Mouse (Mus musculus): Measurements from ENCODE around the gene Slit3. TPM values are rescaled to one million over a fixed set of nuclear protein-coding genes. Genes with fewer than 3 reads are reported as not detected.

Slit3 gene
- polyA plus RNA-seq, 1 experiment from 2014 or later = 14.2 TPM

GRCm38 (mm10) chr11:35224025-35224424 lies 103.0 kb downstream of the Slit3 start:
- peak; percentile 9 for DNase-seq (ENCODE audit: low spot score)
- no peak for ATAC-seq
- 26% methylated on average over 4 of the region's 4 CpGs for WGBS

GRCm38 (mm10) chr11:35231361-35232090 lies 110.5 kb downstream of the Slit3 start:
- ATAC-seq (no peak), DNase-seq (ENCODE audit: low spot score) (no peak)
- Histone ChIP-seq H3K36me3 (ENCODE audit: insufficient read depth, low read length) (no peaks in the 10 kb centered on the region), H3K27me3 (replicated peaks; ENCODE audit: insufficient read depth, low read length) (no peaks in the 10 kb centered on the region), H3K4me2 (replicated peaks; ENCODE audit: low read depth, low read length) (no peak overlapping the region), H3K9ac (replicated peaks; ENCODE audit: low read depth) (no peak overlapping the region), H3K9me3 (ENCODE audit: low read length) (no peaks in the 10 kb centered on the region), H3K27ac (ENCODE audit: low read length) (no peak overlapping the region), H3K4me1 (ENCODE audit: insufficient read depth, low read depth, low read length) (no peaks in the 10 kb centered on the region), H3K4me3 (ENCODE audit: low read depth, low read length) (no peak overlapping the region)
- TF ChIP-seq EP300 (IDR thresholded peaks at IDR 0.05) (no peak), CTCF (IDR thresholded peaks at IDR 0.05) (no peak)
- WGBS = 73% methylated on average over 10 of the region's 10 CpGs

More at GRCm38 (mm10) chr11:35224025-35224424, 103.0 kb downstream of the Slit3 start:
- TF ChIP-seq EP300 (IDR thresholded peaks at IDR 0.05) (no peak), CTCF (IDR thresholded peaks at IDR 0.05) (no peak)
- no peaks in the 10 kb centered on the region for H3K27me3 ChIP-seq (replicated peaks; ENCODE audit: insufficient read depth, low read length)
- no peak overlapping the region for H3K4me2 ChIP-seq (replicated peaks; ENCODE audit: low read depth, low read length)
- H3K9ac ChIP-seq (replicated peaks; ENCODE audit: low read depth) = no peak overlapping the region
- no peaks in the 10 kb centered on the region for H3K36me3 ChIP-seq (ENCODE audit: insufficient read depth, low read length)
- H3K27ac ChIP-seq (ENCODE audit: low read length) = no peak overlapping the region
- no peak overlapping the region for H3K4me3 ChIP-seq (ENCODE audit: low read depth, low read length)
- H3K4me1 ChIP-seq (ENCODE audit: insufficient read depth, low read depth, low read length) = no peaks in the 10 kb centered on the region
- H3K9me3 ChIP-seq (ENCODE audit: low read length) = no peaks in the 10 kb centered on the region

- H3K4me2 ChIP-seq (replicated peaks; ENCODE audit: low read depth, low read length) = no peak overlapping the region
- no peak overlapping the region for H3K4me3 ChIP-seq (ENCODE audit: low read depth, low read length)
- H3K9ac ChIP-seq (replicated peaks; ENCODE audit: low read depth) = no peak overlapping the region
- H3K9me3 ChIP-seq (ENCODE audit: low read length) = no peaks in the 10 kb centered on the region
- DNase-seq (ENCODE audit: low spot score) = no peak
- no peak for TF ChIP-seq CTCF (IDR thresholded peaks at IDR 0.05)
- TF ChIP-seq EP300 (IDR thresholded peaks at IDR 0.05) = no peak
- ATAC-seq = no peak
- no peaks in the 10 kb centered on the region for H3K27me3 ChIP-seq (replicated peaks; ENCODE audit: insufficient read depth, low read length)
- no peaks in the 10 kb centered on the region for H3K4me1 ChIP-seq (ENCODE audit: insufficient read depth, low read depth, low read length)
- no peaks in the 10 kb centered on the region for H3K36me3 ChIP-seq (ENCODE audit: insufficient read depth, low read length)
- no peak overlapping the region for H3K27ac ChIP-seq (ENCODE audit: low read length)
- 78% methylated on average over 4 of the region's 4 CpGs for WGBS
Measured at GRCm38 (mm10) chr11:35232321-35232720, 111.3 kb downstream of the Slit3 start.

- TF ChIP-seq EP300 (IDR thresholded peaks at IDR 0.05) = no peak
- TF ChIP-seq CTCF (IDR thresholded peaks at IDR 0.05) = no peak
- DNase-seq (ENCODE audit: low spot score) = no peak
- Histone ChIP-seq H3K36me3 (ENCODE audit: insufficient read depth, low read length) (no peaks in the 10 kb centered on the region), H3K4me2 (replicated peaks; ENCODE audit: low read depth, low read length) (no peak overlapping the region), H3K9ac (replicated peaks; ENCODE audit: low read depth) (no peak overlapping the region), H3K27ac (ENCODE audit: low read length) (no peak overlapping the region), H3K4me1 (ENCODE audit: insufficient read depth, low read depth, low read length) (no peaks in the 10 kb centered on the region), H3K4me3 (ENCODE audit: low read depth, low read length) (no peak overlapping the region), H3K9me3 (ENCODE audit: low read length) (no peaks in the 10 kb centered on the region), H3K27me3 (replicated peaks; ENCODE audit: insufficient read depth, low read length) (no peaks in the 10 kb centered on the region)
- WGBS = 94% methylated on average over 7 of the region's 7 CpGs
- ATAC-seq = no peak
Measured at GRCm38 (mm10) chr11:35241379-35241778, 120.4 kb downstream of the Slit3 start.

GRCm38 (mm10) chr11:35243597-35243996 lies 122.6 kb downstream of the Slit3 start:
- DNase-seq (ENCODE audit: low spot score) = no peak

GRCm38 (mm10) chr11:35244526-35244925 lies 123.5 kb downstream of the Slit3 start:
- no peak overlapping the region for H3K9ac ChIP-seq (replicated peaks; ENCODE audit: low read depth)
- ATAC-seq = no peak
- 78% methylated on average over 7 of the region's 7 CpGs for WGBS
- no peak for DNase-seq (ENCODE audit: low spot score)
- H3K36me3 ChIP-seq (ENCODE audit: insufficient read depth, low read length) = no peaks in the 10 kb centered on the region
- no peak overlapping the region for H3K27ac ChIP-seq (ENCODE audit: low read length)
- H3K4me1 ChIP-seq (ENCODE audit: insufficient read depth, low read depth, low read length) = no peaks in the 10 kb centered on the region
- H3K9me3 ChIP-seq (ENCODE audit: low read length) = no peaks in the 10 kb centered on the region
- no peak overlapping the region for H3K4me3 ChIP-seq (ENCODE audit: low read depth, low read length)
- no peaks in the 10 kb centered on the region for H3K27me3 ChIP-seq (replicated peaks; ENCODE audit: insufficient read depth, low read length)
- H3K4me2 ChIP-seq (replicated peaks; ENCODE audit: low read depth, low read length) = no peak overlapping the region
- TF ChIP-seq EP300 (IDR thresholded peaks at IDR 0.05) (no peak), CTCF (IDR thresholded peaks at IDR 0.05) (no peak)

More at GRCm38 (mm10) chr11:35243597-35243996, 122.6 kb downstream of the Slit3 start:
- Histone ChIP-seq H3K36me3 (ENCODE audit: insufficient read depth, low read length) (no peaks in the 10 kb centered on the region), H3K9me3 (ENCODE audit: low read length) (no peaks in the 10 kb centered on the region), H3K9ac (replicated peaks; ENCODE audit: low read depth) (no peak overlapping the region), H3K4me1 (ENCODE audit: insufficient read depth, low read depth, low read length) (no peaks in the 10 kb centered on the region), H3K4me2 (replicated peaks; ENCODE audit: low read depth, low read length) (no peak overlapping the region), H3K27ac (ENCODE audit: low read length) (no peak overlapping the region), H3K27me3 (replicated peaks; ENCODE audit: insufficient read depth, low read length) (no peaks in the 10 kb centered on the region), H3K4me3 (ENCODE audit: low read depth, low read length) (no peak overlapping the region)
- TF ChIP-seq CTCF (IDR thresholded peaks at IDR 0.05) (no peak), EP300 (IDR thresholded peaks at IDR 0.05) (no peak)
- ATAC-seq = no peak
- WGBS = 84% methylated on average over 9 of the region's 9 CpGs

All from lung, postnatal 0 days (tissue).